ENCODE assay signal across 14 mouse cellular contexts in genomic region chr8:119702965-119703364, GRCm38 (mm10). TPM values are rescaled to one million over a fixed set of nuclear protein-coding genes. Genes with fewer than 3 reads are reported as not detected.
"Had no signal": no experiment of that assay in that cellular context is flagged by ENCODE, and none has a peak within 500 bp of the region (broad histone marks: within the 10 kb centered on the region; RNA-seq: fewer than 3 reads in every experiment).

No protein-coding gene starts in this region.

- H3K4me3 ChIP-seq: left cerebral cortex, adult 2 months; limb, embryonic 12.5 days; midbrain, embryonic 13.5 days had no signal

- H3K36me3 ChIP-seq: limb, embryonic 12.5 days; midbrain, embryonic 13.5 days had no signal

- DNase-seq: kidney, adult 9 months; liver; lung, adult 2 months; lung, postnatal 36 days; thymus, adult 2 months; thymus, postnatal 25 days had no signal

- H3K9me3 ChIP-seq: limb, embryonic 12.5 days; midbrain, embryonic 13.5 days had no signal

- ATAC-seq: intestine, postnatal 0 days; lung, postnatal 0 days; midbrain, embryonic 13.5 days had no signal

- H3K9ac ChIP-seq: limb, embryonic 12.5 days; liver, embryonic 14.5 days; midbrain, embryonic 13.5 days had no signal

- H3K27ac ChIP-seq: left cerebral cortex, adult 2 months; limb, embryonic 12.5 days; liver, embryonic 14.5 days; midbrain, embryonic 13.5 days; stomach, postnatal 0 days had no signal

- H3K4me2 ChIP-seq: limb, embryonic 12.5 days; midbrain, embryonic 13.5 days had no signal

RNA-seq across cellular contexts. Expression of gene Atp2c2, which starts 3.2 kb away (rescaled TPM):
- total RNA-seq: megakaryocyte progenitor cell, adult 5-6 weeks had no signal
- polyA plus RNA-seq: midbrain, embryonic 13.5 days had no signal

RNA-seq across cellular contexts. Expression of gene Wfdc1, which starts 36.8 kb away (rescaled TPM):
- total RNA-seq: megakaryocyte progenitor cell, adult 5-6 weeks had no signal
- polyA plus RNA-seq: limb, embryonic 12.5 days had no signal
